Mouse (Mus musculus) urinary bladder, postnatal 10 days (tissue): ENCODE data around the gene Vinac1.
"Not testable (repeated sequence)": the region's sequence is repeated elsewhere in the genome, so short reads cannot be mapped to it uniquely, and the experiment has no call there.

Experiments used
- DNase-seq: peaks from one replicate; pipeline ENCODE4 v3.0.0; 2022; ENCODE audit warnings: low spot score

The Vinac1 gene

GRCm38 (mm10) chr2:129038937-129039631, 8.9 kb downstream of the Vinac1 start:
- DNase-seq = no peak

GRCm38 (mm10) chr2:129038426-129038936, 9.5 kb downstream of the Vinac1 start:
- DNase-seq = no peak

- DNase-seq = no peak
Measured at GRCm38 (mm10) chr2:129035381-129035780, 12.6 kb downstream of the Vinac1 start.

GRCm38 (mm10) chr2:129024820-129025219, 23.2 kb downstream of the Vinac1 start:
- DNase-seq = no peak

GRCm38 (mm10) chr2:129020106-129020505, 27.9 kb downstream of the Vinac1 start:
- DNase-seq = no peak

- not testable (repeated sequence) for DNase-seq
Measured at GRCm38 (mm10) chr2:129008867-129009266, 39.1 kb downstream of the Vinac1 start.

- no peak for DNase-seq
Measured at GRCm38 (mm10) chr2:129006194-129006749, 41.7 kb downstream of the Vinac1 start.

GRCm38 (mm10) chr2:129004872-129005271, 43.1 kb downstream of the Vinac1 start:
- DNase-seq = no peak

- DNase-seq = no peak
Measured at GRCm38 (mm10) chr2:128984746-128985145, 63.2 kb downstream of the Vinac1 start.

GRCm38 (mm10) chr2:128975572-128975971, 72.4 kb downstream of the Vinac1 start:
- DNase-seq = no peak
